Mouse (Mus musculus): ENCODE data around the gene Trim29. TPM values are rescaled to one million over a fixed set of nuclear protein-coding genes. Genes with fewer than 3 reads are reported as not detected.

Gene Trim29
- polyA plus RNA-seq, 1 experiment from 2014 or later = 0.50 TPM

GRCm38 (mm10) chr9:43269166-43269565 lies 41.5 kb upstream of the Trim29 start:
- 30% methylated on average over 8 of the region's 8 CpGs for WGBS
- Histone ChIP-seq H3K4me3 (ENCODE audit: low read length) (no peak overlapping the region), H3K9ac (ENCODE audit: low read depth, low read length) (no peak overlapping the region), H3K36me3 (ENCODE audit: control insufficient read depth, insufficient read depth, low read length) (no peaks in the 10 kb centered on the region), H3K27me3 (ENCODE audit: control insufficient read depth, insufficient read depth, low read length) (peaks cover 6% of the 10 kb centered on the region), H3K9me3 (ENCODE audit: control insufficient read depth, low read length) (no peaks in the 10 kb centered on the region), H3K27ac (ENCODE audit: low read depth, low read length) (no peak overlapping the region), H3K4me1 (ENCODE audit: control insufficient read depth, insufficient read depth, low read length) (peaks cover 16% of the 10 kb centered on the region), H3K4me2 (replicated peaks; ENCODE audit: low read depth, low read length) (no peak overlapping the region)
- ATAC-seq (ENCODE audit: low FRiP score, low TSS enrichment) = no peak

DNA sequence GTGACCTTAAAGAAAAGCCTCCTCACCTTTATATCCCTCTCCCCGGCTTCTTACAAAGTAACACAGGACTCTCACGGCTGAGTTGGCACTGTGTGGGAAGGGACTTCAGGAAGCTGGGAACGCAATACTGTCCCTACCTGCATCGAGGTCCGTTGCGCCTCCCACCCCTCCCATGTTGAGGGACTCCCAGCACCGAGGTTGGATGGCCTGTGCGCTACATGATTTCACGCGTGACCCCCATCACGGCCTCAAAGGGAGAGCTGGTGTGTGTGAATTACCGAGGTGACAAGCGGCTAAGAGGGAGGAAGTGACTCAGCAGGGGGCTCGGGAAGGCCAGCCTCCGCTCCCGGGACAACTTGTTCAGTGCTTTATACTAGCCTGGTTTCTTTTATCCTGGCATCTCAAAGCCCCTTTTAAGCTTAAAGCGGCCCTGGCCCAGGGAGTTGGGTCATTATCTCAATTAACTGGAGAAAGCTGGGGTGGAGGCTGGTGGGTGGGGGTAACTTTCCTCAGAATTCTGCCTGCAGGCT lies 39.9 kb upstream of the Trim29 start:
- peaks cover 10% of the 10 kb centered on the region; the same call in 1 of the 2 replicates for H3K4me1 ChIP-seq (ENCODE audit: control insufficient read depth, insufficient read depth, low read length)
- H3K4me3 ChIP-seq (ENCODE audit: low read length) = peak overlapping the region; percentile 25
- 4% methylated on average over 17 of the region's 17 CpGs for WGBS
- H3K36me3 ChIP-seq (ENCODE audit: control insufficient read depth, insufficient read depth, low read length) = no peaks in the 10 kb centered on the region
- H3K27me3 ChIP-seq (ENCODE audit: control insufficient read depth, insufficient read depth, low read length) = peaks cover 6% of the 10 kb centered on the region
- peak; percentile 69 for ATAC-seq (ENCODE audit: low FRiP score, low TSS enrichment)
- no peak overlapping the region; the same call in 1 of the 2 replicates for H3K27ac ChIP-seq (ENCODE audit: low read depth, low read length)
- H3K9me3 ChIP-seq (ENCODE audit: control insufficient read depth, low read length) = no peaks in the 10 kb centered on the region
- peak overlapping the region; percentile 31; the same call in 1 of the 2 replicates for H3K9ac ChIP-seq (ENCODE audit: low read depth, low read length)
- H3K4me2 ChIP-seq (replicated peaks; ENCODE audit: low read depth, low read length) = peak overlapping the region; percentile 41

GRCm38 (mm10) chr9:43271761-43272518 lies 38.7 kb upstream of the Trim29 start:
- peaks cover 6% of the 10 kb centered on the region for H3K27me3 ChIP-seq (ENCODE audit: control insufficient read depth, insufficient read depth, low read length)
- no peak overlapping the region for H3K4me2 ChIP-seq (replicated peaks; ENCODE audit: low read depth, low read length)
- WGBS = 58% methylated on average over 14 of the region's 14 CpGs
- H3K4me1 ChIP-seq (ENCODE audit: control insufficient read depth, insufficient read depth, low read length) = peaks cover 10% of the 10 kb centered on the region; the same call in 1 of the 2 replicates
- H3K9ac ChIP-seq (ENCODE audit: low read depth, low read length) = no peak overlapping the region
- H3K9me3 ChIP-seq (ENCODE audit: control insufficient read depth, low read length) = no peaks in the 10 kb centered on the region
- H3K36me3 ChIP-seq (ENCODE audit: control insufficient read depth, insufficient read depth, low read length) = no peaks in the 10 kb centered on the region
- 0 out of 2 replicates have a peak, but pooled peaks have one; percentile 16 for ATAC-seq (ENCODE audit: low FRiP score, low TSS enrichment)
- H3K4me3 ChIP-seq (ENCODE audit: low read length) = no peak overlapping the region
- H3K27ac ChIP-seq (ENCODE audit: low read depth, low read length) = no peak overlapping the region

GRCm38 (mm10) chr9:43273735-43274134 lies 36.9 kb upstream of the Trim29 start:
- no peak overlapping the region for H3K9ac ChIP-seq (ENCODE audit: low read depth, low read length)
- no peak overlapping the region for H3K4me3 ChIP-seq (ENCODE audit: low read length)
- WGBS = 88% methylated on average over 9 of the region's 9 CpGs
- H3K27me3 ChIP-seq (ENCODE audit: control insufficient read depth, insufficient read depth, low read length) = peaks cover 6% of the 10 kb centered on the region
- no peak overlapping the region for H3K4me2 ChIP-seq (replicated peaks; ENCODE audit: low read depth, low read length)
- ATAC-seq (ENCODE audit: low FRiP score, low TSS enrichment) = no peak
- peaks cover 10% of the 10 kb centered on the region; the same call in 1 of the 2 replicates for H3K4me1 ChIP-seq (ENCODE audit: control insufficient read depth, insufficient read depth, low read length)
- H3K36me3 ChIP-seq (ENCODE audit: control insufficient read depth, insufficient read depth, low read length) = no peaks in the 10 kb centered on the region
- no peaks in the 10 kb centered on the region for H3K9me3 ChIP-seq (ENCODE audit: control insufficient read depth, low read length)
- H3K27ac ChIP-seq (ENCODE audit: low read depth, low read length) = no peak overlapping the region

- H3K27me3 ChIP-seq (ENCODE audit: control insufficient read depth, insufficient read depth, low read length) = no peaks in the 10 kb centered on the region
- H3K9me3 ChIP-seq (ENCODE audit: control insufficient read depth, low read length) = no peaks in the 10 kb centered on the region
- ATAC-seq (ENCODE audit: low FRiP score, low TSS enrichment) = peak; percentile 86
- no peak overlapping the region for H3K4me3 ChIP-seq (ENCODE audit: low read length)
- H3K36me3 ChIP-seq (ENCODE audit: control insufficient read depth, insufficient read depth, low read length) = no peaks in the 10 kb centered on the region
- no peak overlapping the region for H3K27ac ChIP-seq (ENCODE audit: low read depth, low read length)
- H3K9ac ChIP-seq (ENCODE audit: low read depth, low read length) = peak overlapping the region; percentile 29; the same call in 1 of the 2 replicates
- 5% methylated on average over 6 of the region's 6 CpGs for WGBS
- H3K4me1 ChIP-seq (ENCODE audit: control insufficient read depth, insufficient read depth, low read length) = no peaks in the 10 kb centered on the region; the same call in 1 of the 2 replicates
- H3K4me2 ChIP-seq (replicated peaks; ENCODE audit: low read depth, low read length) = no peak overlapping the region
Measured at GRCm38 (mm10) chr9:43284284-43284683, 26.4 kb upstream of the Trim29 start.

DNA sequence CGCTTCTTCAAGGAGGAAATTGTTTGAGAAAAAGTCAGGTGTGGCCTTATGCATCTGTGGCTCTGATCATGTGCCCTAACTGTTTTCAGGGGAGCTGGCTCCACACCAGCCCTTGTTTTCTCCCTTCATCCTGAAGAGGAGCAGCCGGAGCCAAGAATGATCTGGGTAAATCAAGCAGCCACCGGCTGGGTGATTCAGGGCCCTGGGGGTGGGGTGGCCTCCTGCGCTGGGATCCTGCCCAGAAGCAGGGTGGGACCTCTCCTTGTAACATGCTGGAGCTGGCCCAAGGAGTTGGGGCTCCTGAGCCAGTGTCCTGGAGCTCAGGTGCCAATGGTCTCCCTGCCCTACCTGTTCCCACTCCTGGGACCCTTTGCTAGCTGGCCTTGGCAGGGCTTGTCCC lies 25.4 kb upstream of the Trim29 start:
- no peaks in the 10 kb centered on the region for H3K27me3 ChIP-seq (ENCODE audit: control insufficient read depth, insufficient read depth, low read length)
- 84% methylated on average over 4 of the region's 4 CpGs for WGBS
- no peaks in the 10 kb centered on the region for H3K36me3 ChIP-seq (ENCODE audit: control insufficient read depth, insufficient read depth, low read length)
- ATAC-seq (ENCODE audit: low FRiP score, low TSS enrichment) = no peak
- H3K9me3 ChIP-seq (ENCODE audit: control insufficient read depth, low read length) = no peaks in the 10 kb centered on the region
- no peaks in the 10 kb centered on the region; the same call in 1 of the 2 replicates for H3K4me1 ChIP-seq (ENCODE audit: control insufficient read depth, insufficient read depth, low read length)
- H3K27ac ChIP-seq (ENCODE audit: low read depth, low read length) = no peak overlapping the region
- no peak overlapping the region for H3K4me3 ChIP-seq (ENCODE audit: low read length)
- no peak overlapping the region for H3K4me2 ChIP-seq (replicated peaks; ENCODE audit: low read depth, low read length)
- no peak overlapping the region for H3K9ac ChIP-seq (ENCODE audit: low read depth, low read length)

- Histone ChIP-seq H3K4me2 (replicated peaks; ENCODE audit: low read depth, low read length) (peak overlapping the region; percentile 39), H3K4me3 (ENCODE audit: low read length) (no peak overlapping the region), H3K4me1 (ENCODE audit: control insufficient read depth, insufficient read depth, low read length) (no peaks in the 10 kb centered on the region; the same call in 1 of the 2 replicates), H3K27ac (ENCODE audit: low read depth, low read length) (no peak overlapping the region), H3K27me3 (ENCODE audit: control insufficient read depth, insufficient read depth, low read length) (no peaks in the 10 kb centered on the region), H3K9me3 (ENCODE audit: control insufficient read depth, low read length) (no peaks in the 10 kb centered on the region), H3K9ac (ENCODE audit: low read depth, low read length) (peak overlapping the region; percentile 50; the same call in 1 of the 2 replicates), H3K36me3 (ENCODE audit: control insufficient read depth, insufficient read depth, low read length) (no peaks in the 10 kb centered on the region)
- 1% methylated on average over 20 of the region's 20 CpGs for WGBS
- ATAC-seq (ENCODE audit: low FRiP score, low TSS enrichment) = peak; percentile 65; the same call in 1 of the 2 replicates
Measured at GRCm38 (mm10) chr9:43286870-43287269, 23.8 kb upstream of the Trim29 start.

GRCm38 (mm10) chr9:43293058-43293457 lies 17.6 kb upstream of the Trim29 start:
- WGBS = 78% methylated on average over 6 of the region's 6 CpGs
- no peak overlapping the region for H3K9ac ChIP-seq (ENCODE audit: low read depth, low read length)

GRCm38 (mm10) chr9:43300394-43300793 lies 10.3 kb upstream of the Trim29 start:
- no peak for ATAC-seq (ENCODE audit: low FRiP score, low TSS enrichment)
- Histone ChIP-seq H3K9ac (ENCODE audit: low read depth, low read length) (no peak overlapping the region), H3K4me3 (ENCODE audit: low read length) (no peak overlapping the region), H3K36me3 (ENCODE audit: control insufficient read depth, insufficient read depth, low read length) (no peaks in the 10 kb centered on the region), H3K4me1 (ENCODE audit: control insufficient read depth, insufficient read depth, low read length) (no peaks in the 10 kb centered on the region), H3K9me3 (ENCODE audit: control insufficient read depth, low read length) (no peaks in the 10 kb centered on the region), H3K4me2 (replicated peaks; ENCODE audit: low read depth, low read length) (no peak overlapping the region), H3K27me3 (ENCODE audit: control insufficient read depth, insufficient read depth, low read length) (no peaks in the 10 kb centered on the region; the same call in 1 of the 2 replicates), H3K27ac (ENCODE audit: low read depth, low read length) (no peak overlapping the region)
- WGBS = 73% methylated on average over 10 of the region's 10 CpGs

More at GRCm38 (mm10) chr9:43293058-43293457, 17.6 kb upstream of the Trim29 start:
- H3K9me3 ChIP-seq (ENCODE audit: control insufficient read depth, low read length) = no peaks in the 10 kb centered on the region
- no peak overlapping the region for H3K4me3 ChIP-seq (ENCODE audit: low read length)
- H3K36me3 ChIP-seq (ENCODE audit: control insufficient read depth, insufficient read depth, low read length) = no peaks in the 10 kb centered on the region
- no peak for ATAC-seq (ENCODE audit: low FRiP score, low TSS enrichment)
- no peak overlapping the region for H3K27ac ChIP-seq (ENCODE audit: low read depth, low read length)
- no peak overlapping the region for H3K4me2 ChIP-seq (replicated peaks; ENCODE audit: low read depth, low read length)
- H3K27me3 ChIP-seq (ENCODE audit: control insufficient read depth, insufficient read depth, low read length) = no peaks in the 10 kb centered on the region
- no peaks in the 10 kb centered on the region for H3K4me1 ChIP-seq (ENCODE audit: control insufficient read depth, insufficient read depth, low read length)

Measured in kidney, embryonic 14.5 days (tissue).